ENCODE assay signal across 7 mouse cellular contexts in the genomic region with DNA sequence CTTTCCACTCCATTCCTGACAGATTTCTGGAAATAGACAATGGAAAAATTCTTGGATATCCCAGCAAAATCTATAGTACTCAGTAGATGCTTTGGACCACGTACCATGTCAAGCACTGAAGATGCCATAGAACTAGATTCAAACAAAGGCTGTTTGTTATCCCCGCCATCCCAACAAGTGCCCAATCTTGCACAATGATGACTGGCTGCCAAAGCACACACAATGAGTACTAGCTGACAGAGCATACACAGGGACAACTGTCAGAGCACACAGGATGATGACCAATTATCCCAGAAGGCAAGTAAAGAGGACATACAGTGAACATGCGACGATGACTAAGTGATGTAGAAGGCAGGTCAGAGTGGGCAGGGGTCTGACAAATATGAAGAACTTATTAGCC.
"Had no signal": no experiment of that assay in that cellular context is flagged by ENCODE, and none has a peak within 500 bp of the region (broad histone marks: within the 10 kb centered on the region; RNA-seq: fewer than 3 reads in every experiment).

No protein-coding gene starts in this region.

- DNase-seq: liver, postnatal 0 days; lung, adult 2 months; lung, postnatal 14 days; lung, postnatal 36 days; right cerebral cortex, postnatal 14 days; thymus, adult 2 months; thymus, postnatal 25 days had no signal
